Mouse (Mus musculus) ES-CJ7 (cell line): Measurements from ENCODE around the gene Adam26a.
A peak's percentile ranks its signal among the peaks of the same experiment; 100 is the strongest.
"Not testable (repeated sequence)": the region's sequence is repeated elsewhere in the genome, so short reads cannot be mapped to it uniquely, and the experiment has no call there.

Source experiments
- DNase-seq: peaks from one replicate; pipeline ENCODE4 v3.0.0; 2011; ENCODE audit warnings: low read depth, low spot score

Gene Adam26a

DNA sequence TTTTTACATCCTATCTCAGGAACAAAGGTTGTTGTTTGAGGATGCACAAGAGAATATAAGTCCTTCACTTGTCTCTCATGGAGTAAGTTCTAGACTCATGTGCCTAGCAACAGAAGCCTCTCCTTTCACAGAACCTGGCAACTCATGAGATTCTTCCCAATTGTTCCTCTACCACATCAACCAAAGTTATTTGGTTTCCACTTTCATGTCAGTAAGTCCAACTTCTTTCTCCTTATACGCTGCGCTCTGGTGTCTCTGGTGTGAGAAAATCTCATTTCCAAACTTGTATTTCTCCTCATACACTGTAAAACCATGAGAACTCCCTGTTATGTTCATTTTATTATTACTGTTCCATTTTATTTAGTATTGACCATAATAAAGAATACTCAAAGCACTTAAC is at the start of gene Adam26a:
Gene Adam26a, minus strand, starts transcription at position 101 of the 400 bp plus-strand sequence.
- DNase-seq: not testable (repeated sequence)

DNA sequence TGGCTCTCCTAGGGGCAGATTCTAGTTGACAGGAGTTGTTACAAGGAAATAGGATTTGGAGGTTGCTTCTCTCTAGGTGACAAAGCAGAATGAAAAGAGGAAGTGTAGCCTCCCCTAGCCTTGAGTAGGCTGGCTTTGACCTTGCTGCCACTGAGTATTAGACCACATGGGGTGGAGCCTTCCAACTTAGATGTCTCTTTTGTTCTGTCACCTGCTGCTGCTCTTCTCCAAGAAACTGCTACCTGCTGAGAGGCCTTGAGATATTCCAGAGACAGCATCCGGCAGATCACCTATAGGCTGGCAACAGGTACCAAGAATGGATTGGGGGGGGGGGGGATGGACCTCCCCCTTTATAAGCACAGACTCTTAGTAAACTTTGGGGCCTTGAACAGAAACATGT is 39.5 kb upstream of the Adam26a start:
- DNase-seq: peak; percentile 84

DNA sequence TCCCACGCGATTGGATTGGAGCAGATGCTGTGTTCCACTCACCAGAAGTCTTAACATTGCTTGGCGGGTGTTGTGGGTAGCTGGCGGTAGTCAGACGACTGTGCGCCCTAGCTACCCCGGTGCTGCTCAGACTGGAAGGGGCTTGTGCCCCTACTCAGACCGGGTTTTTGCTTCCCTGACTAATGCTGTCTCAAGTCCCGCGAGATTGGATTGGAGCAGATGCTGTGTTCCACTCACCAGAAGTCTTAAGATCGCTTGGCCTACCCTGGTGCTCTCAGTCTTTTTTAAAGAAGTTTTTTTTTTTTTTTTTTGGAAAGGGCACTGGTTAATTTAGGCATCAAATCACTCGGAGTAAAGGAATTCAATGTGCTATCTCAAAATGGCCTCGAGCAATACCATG is 27.1 kb upstream of the Adam26a start:
- DNase-seq: peak; percentile 63

DNA sequence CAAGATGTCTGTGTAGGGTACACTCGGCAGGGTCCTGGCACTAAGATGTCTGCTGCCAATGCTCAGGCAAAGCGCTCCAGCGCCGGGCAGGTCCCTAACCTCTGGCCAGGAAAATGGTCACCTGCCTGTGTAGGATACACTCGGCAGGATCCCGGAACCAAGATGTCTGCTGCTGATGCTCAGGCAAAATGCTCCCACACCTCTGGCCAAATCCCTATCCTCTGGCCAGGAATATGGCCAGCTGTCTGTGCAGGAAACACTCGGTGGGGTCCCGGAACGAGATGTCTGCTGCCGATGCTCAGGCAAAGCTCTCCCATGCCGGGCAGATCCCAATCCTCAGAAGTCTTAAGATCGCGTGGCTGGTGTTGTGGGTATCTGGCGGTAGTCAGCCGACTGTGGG is 26.7 kb upstream of the Adam26a start:
- peak; percentile 63 for DNase-seq

DNA sequence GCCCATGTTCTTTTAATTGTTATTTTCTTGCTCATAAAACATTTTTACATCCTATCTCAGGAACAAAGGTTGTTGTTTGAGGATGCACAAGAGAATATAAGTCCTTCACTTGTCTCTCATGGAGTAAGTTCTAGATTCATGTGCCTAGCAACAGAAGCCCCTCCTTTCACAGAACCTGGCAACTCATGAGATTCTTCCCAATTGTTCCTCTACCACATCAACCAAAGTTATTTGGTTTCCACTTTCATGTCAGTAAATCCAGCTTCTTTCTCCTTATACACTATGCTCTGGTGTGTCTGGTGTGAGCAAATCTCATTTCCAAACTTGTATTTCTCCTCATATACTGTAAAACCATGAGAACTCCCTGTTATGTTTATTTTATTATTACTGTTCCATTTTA is 48.5 kb downstream of the Adam26a start, which contains the start of gene Adam26b:
Gene Adam26b, minus strand, starts transcription at position 101 of the 400 bp plus-strand sequence.
- DNase-seq: not testable (repeated sequence)
